Mouse (Mus musculus): Measurements from ENCODE around the gene Elovl5. TPM values are rescaled to one million over a fixed set of nuclear protein-coding genes. Genes with fewer than 3 reads are reported as not detected.

The Elovl5 gene
- polyA plus RNA-seq (2021; fragmentation: Nextera tagmentation), result 45.4 and 51.1 TPM in 2 replicates
- long read RNA-seq, experiment 1, transcript Elovl5-201 (8 exons, 2,782 nt), result major isoform, 16 of 36 reads
- long read RNA-seq, experiment 1, partial matches to known transcripts, result 19 of 36 reads
- long read RNA-seq, experiment 1, other reads (novel, unspliced or antisense), result 1 of 36 reads
- long read RNA-seq, experiment 2, transcript Elovl5-201 (8 exons, 2,782 nt), result major isoform, 277 of 367 reads
- long read RNA-seq, experiment 2, partial matches to known transcripts, result 87 of 367 reads
- long read RNA-seq, experiment 2, other reads (novel, unspliced or antisense), result 3 of 367 reads

GRCm38 (mm10) chr9:77917074-77917621 lies at the start of gene Elovl5:
Gene Elovl5, plus strand, starts transcription at chr9:77917364.

Other genes starting within 250 kb of the Elovl5 start
- 5.7 and 6.3 TPM in 2 replicates for gene Gclc, start 162.8 kb upstream of the Elovl5 start, polyA plus RNA-seq (2021; fragmentation: Nextera tagmentation)
- gene Gcm1, start 134.6 kb downstream of the Elovl5 start, polyA plus RNA-seq (2021; fragmentation: Nextera tagmentation), result not detected in 2 replicates
- gene Fbxo9, start 191.7 kb downstream of the Elovl5 start, polyA plus RNA-seq (2021; fragmentation: Nextera tagmentation), result 90.2 and 94.7 TPM in 2 replicates
- 8.2 and 9.2 TPM in 2 replicates for gene Ick, start 191.8 kb downstream of the Elovl5 start, polyA plus RNA-seq (2021; fragmentation: Nextera tagmentation)